Mouse (Mus musculus): Measurements from ENCODE around the gene Tlr9.

Tlr9 gene

DNA sequence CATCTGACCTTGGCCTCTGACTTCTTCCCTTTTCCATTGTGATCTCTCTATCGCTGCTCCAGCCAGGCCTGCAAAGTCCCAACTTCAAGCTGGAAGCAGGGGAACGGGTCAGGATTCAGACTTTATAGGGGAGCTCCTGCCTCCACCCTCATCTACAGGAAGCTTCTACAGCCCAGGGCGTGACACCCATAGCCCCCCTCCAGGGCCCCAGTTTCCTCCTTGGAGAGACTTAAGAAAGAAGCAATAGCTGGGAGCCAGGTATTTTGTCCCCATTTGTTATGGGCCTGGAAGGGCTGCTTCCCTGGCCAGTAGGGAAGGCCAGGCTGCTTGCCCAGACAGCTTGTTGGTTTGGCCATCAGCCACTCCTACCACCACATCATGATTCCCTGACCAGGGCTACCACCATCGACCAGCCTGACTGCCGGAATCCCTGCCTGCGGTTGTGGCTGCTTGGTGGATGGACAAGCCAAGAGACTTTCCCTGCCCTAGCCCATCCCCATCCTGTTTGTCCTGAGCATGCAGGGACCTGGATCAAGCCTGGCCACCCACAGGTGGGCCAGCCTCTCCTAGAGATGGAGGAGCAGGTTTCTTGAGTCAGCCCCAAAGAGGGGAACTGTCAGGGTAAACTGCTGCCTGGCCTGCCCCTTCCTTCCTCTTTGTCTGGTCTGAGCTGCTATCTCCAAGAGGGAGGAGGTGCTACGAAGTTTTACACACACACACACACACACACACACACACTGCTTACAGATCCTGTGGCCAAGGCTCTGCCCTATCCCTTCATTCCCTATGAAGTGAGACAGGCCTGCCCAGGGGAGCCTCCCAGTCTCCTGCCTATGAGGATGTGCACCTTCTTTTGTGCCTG, 18.2 kb upstream of the Tlr9 start:
- DNase-seq (ENCODE audit: low spot score), result no peak

DNA sequence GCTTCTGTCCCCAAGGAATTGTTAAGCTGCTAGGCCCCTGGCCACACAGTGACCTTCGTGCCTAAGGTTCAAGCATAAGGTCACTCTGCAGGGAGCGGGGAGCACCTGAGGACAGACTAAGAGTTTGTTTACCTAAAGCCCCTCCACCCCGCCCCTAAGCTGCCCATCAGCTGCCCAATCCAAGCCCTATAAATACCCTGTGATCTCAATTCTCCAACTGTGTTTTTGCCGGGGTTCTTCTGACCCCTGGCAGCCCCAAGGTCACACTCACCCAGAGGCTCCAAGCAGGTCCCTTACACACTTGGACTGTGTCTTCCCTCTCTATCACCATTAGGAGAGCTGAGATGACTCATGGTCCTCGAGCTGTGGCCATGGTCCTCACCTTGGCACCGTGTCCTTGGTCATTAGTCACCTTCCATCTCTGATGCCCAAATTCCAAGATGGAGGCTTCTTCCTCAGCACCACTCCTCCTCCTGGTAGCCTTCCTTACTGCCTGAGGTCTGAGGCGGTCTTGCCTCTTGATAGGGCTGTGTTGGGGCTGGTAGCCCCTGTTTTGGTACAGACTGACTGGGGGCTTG, 16.6 kb upstream of the Tlr9 start:
- DNase-seq (ENCODE audit: low spot score), result no peak

DNA sequence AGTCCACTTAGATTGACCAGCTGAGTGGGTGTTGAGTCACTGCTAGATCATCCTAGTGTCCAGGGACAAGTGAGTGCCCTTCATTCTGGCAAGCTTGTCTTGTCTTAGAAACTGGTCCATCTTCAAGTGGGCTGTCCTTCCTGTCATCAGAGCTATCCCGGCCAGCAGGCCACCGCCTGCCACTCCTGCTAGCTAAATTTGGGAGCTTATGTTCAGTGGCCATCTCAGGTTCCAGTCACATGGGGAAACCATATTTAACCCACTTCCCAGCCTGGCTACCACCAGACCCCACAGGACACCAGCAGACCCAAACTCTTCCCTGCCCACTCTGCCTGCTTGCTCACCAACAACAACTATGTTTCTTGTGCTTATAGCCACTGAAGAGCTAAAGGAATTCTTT, 15.9 kb upstream of the Tlr9 start:
- DNase-seq (ENCODE audit: low spot score), result no peak

DNA sequence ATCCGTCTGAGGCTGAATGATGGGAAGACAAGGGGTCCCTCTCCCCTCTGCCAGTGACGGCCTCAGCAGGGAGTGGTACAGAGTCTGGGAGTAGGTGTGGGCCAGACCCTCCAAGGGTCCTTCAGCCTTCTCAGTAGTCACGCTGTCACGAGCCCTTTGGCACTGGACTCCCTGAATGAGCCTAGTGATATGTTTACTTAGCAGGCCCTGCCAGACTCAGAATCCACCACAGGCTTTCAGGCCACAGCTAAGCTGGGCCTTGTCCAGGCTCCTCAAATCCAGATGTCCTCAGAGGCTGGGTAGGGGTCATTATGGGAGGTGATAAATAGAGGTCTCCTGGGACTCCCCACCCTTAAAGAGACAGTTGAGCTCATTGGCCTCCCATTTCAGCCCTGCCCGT, 14.2 kb upstream of the Tlr9 start:
- DNase-seq (ENCODE audit: low spot score), result no peak

DNA sequence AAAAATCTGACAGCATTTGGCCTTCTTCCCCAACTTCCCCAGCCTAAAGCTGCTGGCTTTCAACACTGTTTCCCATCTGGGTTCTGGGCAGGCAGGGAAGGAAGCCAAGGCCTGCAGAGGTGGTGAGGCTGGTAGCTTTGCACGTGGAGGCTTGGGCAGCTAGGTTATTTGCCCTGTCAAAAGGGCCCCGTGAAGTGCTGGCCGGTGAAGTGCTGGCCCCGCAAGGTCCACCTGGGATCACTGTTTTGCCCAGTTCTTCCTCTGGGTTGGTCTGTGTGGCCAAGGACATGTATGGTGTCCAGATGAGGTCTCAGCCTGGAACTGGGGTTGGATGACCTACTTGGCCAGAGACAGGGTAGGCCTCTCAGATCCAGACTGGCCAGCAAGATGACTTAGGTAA, 12.4 kb upstream of the Tlr9 start:
- DNase-seq (ENCODE audit: low spot score), result no peak

DNA sequence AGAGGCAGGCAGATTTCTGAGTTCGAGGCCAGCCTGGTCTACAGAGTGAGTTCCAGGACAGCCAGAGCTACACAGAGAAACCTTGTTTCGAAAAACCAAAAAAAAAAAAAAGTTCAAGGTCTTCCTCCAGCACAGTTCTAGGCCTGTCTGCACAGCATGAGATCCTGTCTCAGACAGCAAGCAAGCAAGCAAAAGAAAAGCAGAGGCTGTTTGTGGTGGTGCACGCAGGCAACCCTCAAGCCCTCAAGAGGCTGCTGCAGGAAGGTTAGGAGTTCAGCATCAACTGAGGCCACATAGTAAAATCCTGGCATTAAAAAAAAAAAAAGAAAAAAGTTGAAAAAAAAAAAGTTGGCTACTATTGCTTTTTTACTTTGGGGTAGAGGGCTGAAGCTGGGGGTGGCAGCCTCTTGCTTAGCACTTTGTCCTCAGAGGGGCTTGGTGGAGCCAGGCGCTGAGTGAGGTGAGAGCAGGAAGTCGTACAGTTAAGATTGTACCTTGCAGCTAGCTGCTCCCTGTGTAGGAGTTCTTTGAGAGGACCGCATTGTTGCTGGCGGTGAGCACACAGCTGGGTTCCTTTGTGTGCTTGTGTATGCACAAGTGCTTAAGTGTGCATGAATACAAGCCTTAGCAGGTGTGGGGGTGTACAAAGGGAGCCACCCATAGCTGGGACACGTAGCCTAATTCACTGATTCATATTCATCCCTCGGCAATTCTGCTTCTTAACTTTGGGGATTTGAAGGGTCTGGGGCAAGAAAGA, 11.4 kb upstream of the Tlr9 start:
- DNase-seq (ENCODE audit: low spot score), result no peak

DNA sequence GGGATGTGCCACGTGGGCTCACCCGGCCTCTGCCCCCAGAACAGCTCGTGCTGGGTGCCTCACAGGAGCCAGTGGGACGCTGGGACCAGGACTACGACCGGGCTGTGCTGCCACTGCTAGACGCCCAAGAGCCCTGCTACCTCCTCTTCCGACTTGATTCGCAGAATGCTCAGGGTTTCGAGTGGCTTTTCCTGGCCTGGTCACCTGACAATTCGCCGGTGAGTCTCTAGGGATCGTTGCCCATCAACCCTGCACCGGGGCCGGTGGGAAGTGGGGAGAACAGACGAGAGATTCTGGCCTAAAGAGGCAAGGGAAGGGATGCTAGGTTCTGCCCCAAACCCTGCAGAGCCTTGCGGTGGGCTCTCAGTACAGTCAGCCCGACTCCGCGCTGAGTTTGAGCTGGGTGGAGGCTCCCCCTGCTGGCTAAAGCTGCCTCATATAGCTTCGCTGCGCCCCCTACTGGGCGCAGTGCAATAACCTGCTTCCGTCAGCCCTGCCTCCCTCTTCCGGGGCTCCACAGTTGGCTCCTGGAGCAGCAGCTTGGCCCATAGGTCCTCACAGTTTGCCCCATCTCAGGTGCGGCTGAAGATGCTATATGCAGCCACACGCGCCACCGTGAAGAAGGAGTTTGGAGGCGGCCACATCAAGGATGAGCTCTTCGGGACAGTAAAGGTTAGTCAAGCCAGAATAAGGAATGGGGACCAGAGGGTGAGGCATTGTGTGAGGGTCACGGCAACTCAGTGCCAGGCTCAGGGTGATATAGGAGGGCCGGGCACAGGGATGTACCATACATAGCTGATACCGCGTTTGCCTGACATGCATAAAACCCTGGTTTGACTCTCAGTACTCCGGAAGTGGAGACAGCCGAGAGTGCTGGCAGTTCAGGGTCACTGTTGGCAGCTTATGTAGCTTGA, 10.5 kb upstream of the Tlr9 start:
- peak; percentile 89 for DNase-seq (ENCODE audit: low spot score)

DNA sequence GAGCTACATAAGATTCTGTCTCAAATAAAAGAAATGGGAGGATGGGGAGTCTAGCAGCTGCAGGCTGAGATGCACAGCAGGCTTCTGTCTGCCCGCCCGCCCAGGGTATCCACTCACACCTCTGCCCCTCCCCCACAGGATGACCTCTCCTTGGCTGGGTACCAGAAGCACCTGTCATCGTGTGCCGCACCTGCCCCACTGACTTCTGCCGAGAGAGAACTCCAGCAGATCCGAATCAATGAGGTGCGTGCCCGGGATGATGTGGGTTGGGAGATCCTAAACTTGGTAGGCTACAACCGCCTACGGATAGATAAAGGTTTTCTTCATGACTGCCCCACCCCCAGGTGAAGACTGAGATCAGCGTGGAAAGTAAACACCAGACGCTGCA, 9.8 kb upstream of the Tlr9 start:
- DNase-seq (ENCODE audit: low spot score), result no peak

DNA sequence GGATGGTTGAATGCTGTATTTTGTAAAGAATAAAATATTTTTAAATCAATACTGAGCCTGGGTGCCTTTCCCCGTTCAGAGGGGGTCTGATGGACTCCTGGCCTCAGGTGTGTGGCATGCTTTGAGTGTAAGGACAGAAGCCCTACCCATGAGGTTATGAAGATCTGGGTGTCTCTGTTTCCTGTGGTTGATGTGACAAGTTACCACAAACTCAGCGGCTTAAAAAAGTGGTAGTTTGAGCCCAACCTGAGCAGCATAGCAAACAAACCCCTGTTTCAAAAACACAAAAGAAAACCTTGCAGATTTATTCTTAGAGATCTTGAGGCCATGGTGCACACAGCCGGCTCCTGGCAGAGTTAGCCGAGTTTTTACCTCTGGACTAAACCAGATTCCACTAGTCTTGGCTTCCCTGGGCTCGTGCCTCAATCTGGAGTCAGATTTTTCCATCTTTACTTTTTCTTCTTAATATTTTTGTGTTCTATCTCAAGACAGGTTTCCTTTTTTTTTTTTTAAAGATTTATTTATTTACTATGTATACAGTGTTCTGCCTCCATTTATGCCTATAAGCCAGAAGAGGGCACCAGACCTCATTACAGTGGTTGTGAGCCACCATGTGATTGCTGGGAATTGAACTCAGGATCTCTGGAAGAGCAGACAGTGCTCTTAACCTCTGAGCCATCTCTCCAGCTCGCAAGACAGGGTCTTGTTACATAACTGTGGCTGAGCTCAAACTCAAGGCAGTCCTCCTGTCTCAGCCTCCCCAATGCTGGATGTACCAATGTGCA, 6.9 kb upstream of the Tlr9 start:
- DNase-seq (ENCODE audit: low spot score), result no peak

DNA sequence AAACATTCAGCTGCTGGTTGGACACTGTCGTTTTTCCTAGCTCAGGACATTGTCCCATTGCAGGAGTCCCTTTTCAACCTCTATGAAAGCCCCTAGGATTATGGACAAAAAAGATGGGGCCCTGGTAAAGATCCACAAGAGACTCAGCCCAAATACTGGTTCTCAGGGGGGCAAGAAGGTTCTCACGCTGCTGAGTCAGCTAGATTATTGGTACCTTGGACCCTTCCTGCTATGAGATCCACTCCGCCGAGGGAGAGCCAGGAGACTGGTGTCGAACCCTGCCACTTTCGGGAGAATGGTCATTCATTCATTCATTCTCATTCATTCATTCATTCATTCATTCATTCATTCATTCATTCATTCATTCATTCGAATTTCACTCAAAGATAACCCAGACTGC, 5.4 kb upstream of the Tlr9 start:
- no peak for DNase-seq (ENCODE audit: low spot score)

DNA sequence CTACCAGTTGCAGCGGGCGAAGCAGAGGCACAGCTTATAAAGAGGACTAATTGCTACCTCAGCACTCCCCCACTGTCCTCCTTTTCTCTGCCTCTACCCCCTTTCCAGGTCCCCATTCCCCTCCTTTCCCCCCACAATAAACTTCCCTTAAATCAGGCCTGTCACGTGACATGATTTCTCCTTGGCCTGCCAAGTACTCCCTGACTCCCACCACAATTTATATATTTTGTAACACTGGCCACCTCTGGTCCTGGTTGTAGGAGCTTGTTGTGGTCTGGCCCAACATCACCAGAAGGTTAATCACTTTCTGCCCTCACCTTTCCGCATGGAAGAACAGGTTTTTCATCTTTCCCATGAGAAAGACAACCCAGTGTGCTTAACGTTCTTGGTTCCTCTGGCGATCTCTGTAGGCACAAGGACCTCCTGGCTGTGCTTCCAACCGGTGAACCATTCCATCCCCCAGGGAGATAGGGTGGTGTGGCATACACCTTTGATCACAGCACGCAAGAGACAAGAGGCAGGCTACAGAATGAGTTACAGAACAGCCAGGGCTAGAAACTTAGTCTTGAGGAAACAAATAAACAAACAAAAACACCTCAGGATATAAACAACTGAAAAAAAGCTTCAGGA, 1.4 kb upstream of the Tlr9 start:
- no peak for DNase-seq (ENCODE audit: low spot score)

DNA sequence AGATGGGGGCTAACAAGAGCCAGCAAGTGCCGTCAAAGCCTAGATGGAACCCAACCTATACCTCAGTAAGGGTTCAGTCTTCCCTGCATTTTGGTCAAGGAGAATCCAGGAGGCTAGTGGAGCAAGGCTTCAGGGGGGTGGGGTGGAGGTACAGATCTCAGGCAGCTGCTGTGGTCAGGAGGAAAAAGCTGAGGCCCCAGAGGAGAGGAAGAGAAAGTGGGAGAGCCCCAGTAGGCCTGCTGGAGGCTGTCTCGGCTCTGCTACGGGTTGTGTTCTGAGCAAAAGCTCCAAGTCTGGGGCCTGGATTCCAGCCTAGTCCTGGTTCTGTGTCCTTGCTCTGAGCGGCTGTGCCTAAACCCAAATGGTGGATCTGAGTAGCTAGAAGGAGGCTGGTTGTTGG, 596 bp downstream of the Tlr9 start:
- DNase-seq (ENCODE audit: low spot score), result no peak

DNA sequence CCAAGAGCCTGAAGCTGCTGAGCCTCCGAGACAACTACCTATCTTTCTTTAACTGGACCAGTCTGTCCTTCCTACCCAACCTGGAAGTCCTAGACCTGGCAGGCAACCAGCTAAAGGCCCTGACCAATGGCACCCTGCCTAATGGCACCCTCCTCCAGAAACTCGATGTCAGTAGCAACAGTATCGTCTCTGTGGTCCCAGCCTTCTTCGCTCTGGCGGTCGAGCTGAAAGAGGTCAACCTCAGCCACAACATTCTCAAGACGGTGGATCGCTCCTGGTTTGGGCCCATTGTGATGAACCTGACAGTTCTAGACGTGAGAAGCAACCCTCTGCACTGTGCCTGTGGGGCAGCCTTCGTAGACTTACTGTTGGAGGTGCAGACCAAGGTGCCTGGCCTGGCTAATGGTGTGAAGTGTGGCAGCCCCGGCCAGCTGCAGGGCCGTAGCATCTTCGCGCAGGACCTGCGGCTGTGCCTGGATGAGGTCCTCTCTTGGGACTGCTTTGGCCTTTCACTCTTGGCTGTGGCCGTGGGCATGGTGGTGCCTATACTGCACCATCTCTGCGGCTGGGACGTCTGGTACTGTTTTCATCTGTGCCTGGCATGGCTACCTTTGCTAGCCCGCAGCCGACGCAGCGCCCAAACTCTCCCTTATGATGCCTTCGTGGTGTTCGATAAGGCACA, 3.2 kb downstream of the Tlr9 start:
- DNase-seq (ENCODE audit: low spot score), result no peak

DNA sequence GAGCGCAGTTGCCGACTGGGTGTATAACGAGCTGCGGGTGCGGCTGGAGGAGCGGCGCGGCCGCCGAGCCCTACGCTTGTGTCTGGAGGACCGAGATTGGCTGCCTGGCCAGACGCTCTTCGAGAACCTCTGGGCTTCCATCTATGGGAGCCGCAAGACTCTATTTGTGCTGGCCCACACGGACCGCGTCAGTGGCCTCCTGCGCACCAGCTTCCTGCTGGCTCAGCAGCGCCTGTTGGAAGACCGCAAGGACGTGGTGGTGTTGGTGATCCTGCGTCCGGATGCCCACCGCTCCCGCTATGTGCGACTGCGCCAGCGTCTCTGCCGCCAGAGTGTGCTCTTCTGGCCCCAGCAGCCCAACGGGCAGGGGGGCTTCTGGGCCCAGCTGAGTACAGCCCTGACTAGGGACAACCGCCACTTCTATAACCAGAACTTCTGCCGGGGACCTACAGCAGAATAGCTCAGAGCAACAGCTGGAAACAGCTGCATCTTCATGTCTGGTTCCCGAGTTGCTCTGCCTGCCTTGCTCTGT, 3.8 kb downstream of the Tlr9 start:
- no peak for DNase-seq (ENCODE audit: low spot score)

DNA sequence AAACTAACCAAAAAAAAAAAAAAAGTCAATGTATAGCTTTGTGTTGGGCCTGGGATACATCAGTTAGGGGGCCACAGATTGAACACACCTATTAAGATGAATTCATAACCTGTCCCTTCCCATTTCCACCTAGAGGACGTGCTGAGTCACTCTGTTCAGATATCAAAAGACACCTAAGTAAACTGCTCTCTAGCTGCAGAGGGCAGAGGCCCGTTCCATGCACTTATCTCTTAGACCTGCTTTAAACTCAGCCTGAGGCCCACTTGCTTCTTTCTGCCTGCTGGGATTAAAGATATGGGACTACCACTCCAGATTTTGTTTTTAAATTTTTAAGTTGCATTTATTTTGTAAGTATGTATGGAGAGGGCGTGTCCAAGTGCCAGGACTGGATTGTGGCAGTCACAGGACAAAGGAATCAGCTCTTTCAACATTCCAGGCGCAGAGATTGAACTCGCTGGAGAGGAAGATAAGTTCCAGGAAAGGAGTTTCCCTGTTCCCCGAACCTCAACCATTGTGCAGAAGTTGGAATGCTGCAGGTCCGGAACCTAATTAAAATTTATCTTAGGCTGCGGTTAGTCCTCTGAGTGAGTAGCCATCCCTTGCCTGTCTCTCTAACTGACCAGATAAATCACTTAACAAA, 5.5 kb downstream of the Tlr9 start:
- DNase-seq (ENCODE audit: low spot score), result no peak

DNA sequence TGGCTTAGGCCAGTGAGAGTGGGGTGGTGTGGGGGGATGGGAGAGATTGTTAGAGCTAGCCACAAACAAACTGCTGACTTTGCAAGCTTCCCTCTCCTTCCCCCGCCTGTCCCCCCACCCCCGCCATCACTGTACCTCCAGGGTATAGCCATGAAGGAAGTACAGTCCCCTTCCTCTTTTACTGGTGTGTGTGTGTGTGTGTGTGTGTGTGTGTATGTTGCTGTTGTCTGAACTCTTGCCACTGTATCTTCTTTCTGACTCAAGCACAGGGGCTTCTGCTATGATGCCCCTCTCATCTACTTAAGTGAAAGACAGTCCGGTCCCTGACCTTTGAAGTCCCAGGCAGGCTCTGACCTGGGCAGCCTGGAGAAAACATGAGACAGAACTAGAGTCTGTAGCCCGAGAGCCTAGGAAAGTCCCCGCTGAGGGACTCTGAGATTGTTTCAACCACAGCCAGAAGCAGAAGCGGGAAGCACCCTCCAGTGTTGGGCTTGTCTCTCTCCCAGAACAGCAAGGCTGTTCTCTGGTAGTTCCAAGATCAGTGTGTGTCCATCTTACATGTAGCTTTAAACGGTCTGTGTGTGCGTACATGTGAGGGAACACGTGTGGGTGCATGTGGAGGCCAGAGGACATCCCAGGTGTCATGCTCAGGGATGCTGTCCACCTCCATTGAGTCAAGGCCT, 7.8 kb downstream of the Tlr9 start:
- no peak for DNase-seq (ENCODE audit: low spot score)

DNA sequence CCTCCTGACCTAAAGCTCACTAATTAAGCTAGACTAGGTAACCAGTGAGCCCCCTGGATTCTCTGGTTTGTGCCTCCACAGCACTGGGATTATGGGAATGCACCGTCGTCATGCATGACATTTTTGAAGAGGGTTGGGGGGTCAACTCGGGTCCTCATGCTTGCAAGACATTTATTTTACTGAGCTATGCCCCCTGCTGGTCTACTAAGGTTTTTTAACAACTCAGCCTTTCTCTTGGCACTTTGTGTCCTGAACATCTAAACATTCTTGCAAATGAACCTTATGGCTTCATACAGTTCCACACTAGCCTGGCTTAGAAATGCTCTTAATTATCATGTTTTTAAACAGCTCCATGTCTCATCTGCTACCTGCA, 8.3 kb downstream of the Tlr9 start:
- DNase-seq (ENCODE audit: low spot score), result no peak

DNA sequence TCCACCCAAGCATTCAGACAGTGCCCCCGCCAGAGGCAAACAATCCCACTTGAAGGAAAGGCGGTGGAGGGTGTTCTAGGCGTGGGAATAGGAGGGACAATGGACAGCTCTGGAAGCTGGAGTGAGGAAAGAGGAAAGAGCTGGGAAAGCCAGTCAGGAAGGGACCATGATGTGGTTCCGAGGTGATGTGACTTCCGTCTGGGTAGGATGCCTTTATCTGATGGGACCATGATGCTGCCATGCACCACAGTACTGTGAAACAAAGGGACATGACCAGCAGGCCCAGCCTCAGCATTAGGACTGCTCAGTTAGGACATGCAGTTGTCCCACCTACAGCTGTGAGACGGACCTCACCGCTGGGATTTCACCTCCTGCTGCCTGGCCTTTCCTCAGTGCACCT, 8.8 kb downstream of the Tlr9 start:
- DNase-seq (ENCODE audit: low spot score), result no peak

DNA sequence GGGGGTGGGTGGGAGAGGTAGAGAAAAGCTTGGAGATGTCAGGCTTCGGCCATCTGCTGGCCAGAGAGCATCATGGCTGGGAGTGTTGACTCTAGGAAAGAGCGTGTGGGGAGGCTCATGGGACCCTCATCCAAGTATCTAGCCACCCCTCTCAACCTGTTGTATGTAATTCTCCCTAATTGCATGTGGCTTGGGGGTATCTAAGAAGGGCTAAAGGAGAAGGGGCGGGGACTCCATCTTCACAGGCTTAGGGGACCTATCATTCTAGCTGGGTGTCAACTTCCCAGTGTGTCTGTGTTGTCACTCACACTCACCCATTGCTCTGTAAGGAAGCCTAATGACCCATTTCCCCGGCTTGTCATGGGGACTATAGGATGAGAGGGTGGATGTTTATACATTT, 9.4 kb downstream of the Tlr9 start:
- no peak for DNase-seq (ENCODE audit: low spot score)
